Mouse (Mus musculus): Measurements from ENCODE around the gene Sgms2.

GRCm38 (mm10) chr3:131504595-131505223 lies 13.5 kb upstream of the Sgms2 start:
- TF ChIP-seq CTCF (IDR thresholded peaks at IDR 0.05), result no peak
- no peak for TF ChIP-seq EP300 (IDR thresholded peaks at IDR 0.05)

Data from lung, postnatal 0 days (tissue).